Mouse (Mus musculus) small intestine, adult 2 months (tissue): ENCODE results near the gene Picalm.

ENCODE experiments used
- CTCF ChIP-seq: fragments of 200-500 bp; IDR thresholded peaks from 2 replicates; pipeline ENCODE4 v1.5.1; 2012; ENCODE audit warnings: low read depth, mild to moderate bottlenecking, control low read depth, inconsistent platforms, low read length, moderate library complexity, mixed read lengths; ENCODE audit not compliant: insufficient replicate concordance, insufficient read length; ENCODE audit errors: extremely low read depth
- POLR2A ChIP-seq: fragments of 200-500 bp; IDR thresholded peaks from 2 replicates; pipeline ENCODE4 v1.6.1; 2012; ENCODE audit warnings: low read depth, mild to moderate bottlenecking, control low read depth, inconsistent platforms, low read length, moderate library complexity

- no peak for TF ChIP-seq POLR2A
- no peak for TF ChIP-seq CTCF
Measured at GRCm38 (mm10) chr7:90158034-90158433, 28.0 kb downstream of the Picalm start.
